Mouse (Mus musculus) forebrain, embryonic 11.5 days (tissue): Measurements from ENCODE around the gene Man1b1. TPM values are rescaled to one million over a fixed set of nuclear protein-coding genes. Genes with fewer than 3 reads are reported as not detected.

Experiments
- ATAC-seq: fragments of 200-750 bp; cut with Nextera tagmentation; replicated peaks from 2 replicates; pipeline ENCODE4 v1.8.0; 2017; ENCODE audit warnings: moderate TSS enrichment; ENCODE audit not compliant: low FRiP score
- DNase-seq: peaks from one replicate; pipeline ENCODE4 v3.0.0-alpha.2; 2017; ENCODE audit warnings: low spot score
- H3K27ac ChIP-seq: fragments of 300-500 bp; sonication (generic); 2 replicates; pipeline ENCODE4 v1.5.1; 2014; ENCODE audit warnings: low read depth, low read length
- H3K27me3 ChIP-seq: fragments of 300-500 bp; sonication (generic); 2 replicates; pipeline ENCODE4 v1.6.1; 2014; ENCODE audit warnings: mild to moderate bottlenecking, low read length, mixed read lengths; ENCODE audit not compliant: control insufficient read depth, insufficient read depth
- H3K36me3 ChIP-seq: fragments of 300-500 bp; sonication (generic); 2 replicates; pipeline ENCODE4 v1.6.1; 2014; ENCODE audit warnings: mild to moderate bottlenecking, low read length, moderate library complexity, mixed read lengths; ENCODE audit not compliant: control insufficient read depth, insufficient read depth
- H3K4me1 ChIP-seq: fragments of 300-500 bp; sonication (generic); replicated peaks from 2 replicates; pipeline ENCODE4 v1.6.1; 2014; ENCODE audit warnings: low read length, mixed read lengths; ENCODE audit not compliant: control insufficient read depth, insufficient read depth
- H3K4me2 ChIP-seq: fragments of 300-500 bp; sonication (generic); 2 replicates; pipeline ENCODE4 v1.6.1; 2014; ENCODE audit warnings: low read depth, mild to moderate bottlenecking, low read length, moderate library complexity, mixed read lengths; ENCODE audit not compliant: severe bottlenecking
- H3K4me3 ChIP-seq: fragments of 300-500 bp; sonication (generic); 2 replicates; pipeline ENCODE4 v1.5.1; 2014; ENCODE audit warnings: low read depth, low read length
- H3K9ac ChIP-seq: fragments of 300-500 bp; sonication (generic); 2 replicates; pipeline ENCODE4 v1.6.1; 2014; ENCODE audit warnings: low read length
- H3K9me3 ChIP-seq: fragments of 300-500 bp; sonication (generic); 2 replicates; pipeline ENCODE4 v1.6.1; 2016; ENCODE audit warnings: low read length, mixed read lengths; ENCODE audit not compliant: control insufficient read depth
- WGBS: fragments of 180-500 bp; shearing (Covaris S2); extraction: QIAGEN DNeasy Blood & Tissue Kit; methylation state at CpG from one replicate; pipeline ENCODE4 v1.1.7; 2014; 5-methylcytosine and 5-hydroxymethylcytosine counted together
- polyA plus RNA-seq: library from polyadenylated mRNA; unstranded; fragments of >200 nt; fragmentation: Nextera tagmentation; extraction: Ambion mirVana; gene quantifications from 2 replicates; pipeline ENCODE4 v1.2.1, GENCODE M21; 2014

Gene Man1b1
- polyA plus RNA-seq, 1 experiment from 2014 or later, result 77.8 TPM

DNA sequence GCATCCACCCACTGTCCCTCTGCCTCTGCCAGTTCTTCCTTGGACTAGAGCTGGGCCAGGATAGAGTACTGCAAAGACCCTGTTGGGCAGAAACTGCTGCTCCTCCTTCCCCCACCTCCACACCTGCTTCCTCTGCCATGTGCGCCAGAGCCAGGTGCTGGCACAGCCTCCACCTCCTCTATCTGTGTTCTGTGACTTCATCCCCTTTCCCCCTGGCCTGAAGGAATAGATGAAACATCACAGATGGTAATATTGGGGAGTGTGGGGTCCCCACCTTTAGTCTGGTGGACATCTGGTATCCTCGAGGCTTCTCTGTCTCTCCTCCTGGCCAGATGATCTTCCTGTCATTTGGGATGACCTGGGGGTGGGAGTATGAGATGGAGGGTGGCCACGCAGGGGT, 28.7 kb upstream of the Man1b1 start:
- 79% methylated on average over 3 of the region's 3 CpGs for WGBS
- Histone ChIP-seq H3K27ac (no peak overlapping the region), H3K4me1 (peaks cover 2% of the 10 kb centered on the region; the same call in 1 of the 2 replicates), H3K4me3 (no peak overlapping the region), H3K36me3 (no peaks in the 10 kb centered on the region), H3K9me3 (no peaks in the 10 kb centered on the region), H3K9ac (no peak overlapping the region), H3K4me2 (no peak overlapping the region), H3K27me3 (peaks cover 7% of the 10 kb centered on the region)
- ATAC-seq, result no peak
- DNase-seq, result no peak

DNA sequence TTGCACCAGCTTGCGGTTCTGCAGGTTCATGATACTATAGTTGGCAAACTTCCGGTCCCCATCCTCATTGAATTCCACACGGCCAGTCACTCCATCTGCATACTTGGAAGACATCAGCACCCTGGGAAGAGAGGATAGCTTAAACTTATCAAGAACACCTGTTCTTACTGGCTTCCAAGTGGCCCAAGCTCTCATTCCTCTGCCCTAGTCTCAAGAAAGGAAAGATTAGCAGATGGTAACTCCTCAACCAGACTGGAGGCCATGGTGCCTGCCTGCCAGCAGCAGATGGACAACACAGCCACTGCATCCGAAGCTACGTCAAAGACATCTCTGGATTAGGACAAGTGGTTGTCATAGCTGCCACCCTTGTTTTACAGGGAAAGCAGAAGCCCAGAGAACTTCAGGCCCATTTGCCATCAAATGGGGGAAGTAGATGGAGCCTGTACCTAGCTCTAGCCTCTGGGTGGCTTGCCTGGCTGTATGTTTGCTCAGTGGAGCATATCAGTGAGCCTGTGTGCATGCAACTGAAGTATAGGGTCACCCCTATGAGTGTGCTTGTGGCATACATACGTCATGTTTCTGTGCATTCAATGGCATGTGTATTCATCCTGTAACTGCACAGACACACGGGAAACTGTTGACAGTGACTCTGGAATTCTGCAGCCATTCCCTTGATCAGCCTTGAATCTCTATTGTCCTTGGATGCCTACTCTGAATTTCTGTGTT, 28.0 kb upstream of the Man1b1 start:
- ATAC-seq (no peak), DNase-seq (no peak)
- no peaks in the 10 kb centered on the region for H3K9me3 ChIP-seq
- no peak overlapping the region for H3K4me3 ChIP-seq
- peaks cover 8% of the 10 kb centered on the region for H3K27me3 ChIP-seq
- H3K4me1 ChIP-seq, result peaks cover 2% of the 10 kb centered on the region; the same call in 1 of the 2 replicates
- WGBS, result 74% methylated on average over 7 of the region's 7 CpGs
- no peak overlapping the region for H3K27ac ChIP-seq
- no peak overlapping the region for H3K9ac ChIP-seq
- no peaks in the 10 kb centered on the region for H3K36me3 ChIP-seq
- H3K4me2 ChIP-seq, result peak overlapping the region; percentile 90

DNA sequence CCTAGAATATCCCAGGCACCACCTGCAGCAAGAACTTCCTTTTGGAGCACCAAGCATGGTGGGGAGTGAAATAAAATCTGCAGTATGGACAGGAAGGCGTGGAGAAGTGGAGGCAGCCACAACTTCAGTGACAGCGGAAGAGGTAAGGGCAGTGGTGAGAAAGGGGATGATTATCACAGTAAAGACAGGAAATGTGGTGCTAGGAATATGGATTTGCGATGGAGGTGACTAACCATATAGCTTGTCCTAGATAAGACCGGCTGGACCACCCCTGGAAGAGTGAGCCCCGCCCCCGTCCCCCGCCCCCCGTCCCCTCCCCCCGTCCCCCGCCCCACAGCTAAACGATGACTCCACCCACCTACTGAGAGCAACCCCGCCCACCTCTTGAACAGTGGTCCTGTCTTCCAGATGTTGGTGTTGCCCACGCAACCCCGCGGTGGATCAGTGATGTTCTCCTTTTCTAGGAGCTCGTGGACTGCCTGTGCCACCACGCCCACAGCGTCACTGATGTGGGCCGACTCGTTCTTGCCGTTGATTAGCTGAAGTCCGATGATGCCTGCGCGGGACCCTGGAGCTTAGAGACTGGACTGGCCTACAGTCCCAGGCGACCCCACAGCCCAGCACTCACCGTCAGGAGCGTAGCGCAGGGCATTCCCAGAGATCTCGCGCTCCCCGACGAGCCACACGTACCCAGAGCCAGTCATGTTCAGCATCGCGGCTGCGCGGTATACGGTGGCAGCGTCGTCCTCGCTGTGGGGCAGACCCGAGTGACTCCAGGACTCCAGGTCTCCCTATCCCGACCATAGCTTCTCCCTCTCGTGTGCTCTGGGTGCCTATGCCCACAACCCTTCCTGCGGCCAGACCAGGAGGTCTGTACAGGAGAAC, 27.2 kb upstream of the Man1b1 start:
- Histone ChIP-seq H3K27me3 (peaks cover 12% of the 10 kb centered on the region), H3K36me3 (no peaks in the 10 kb centered on the region), H3K9ac (peak overlapping the region; percentile 58), H3K9me3 (no peaks in the 10 kb centered on the region), H3K27ac (no peak overlapping the region), H3K4me2 (peak overlapping the region; percentile 90), H3K4me1 (peaks cover 2% of the 10 kb centered on the region; the same call in 1 of the 2 replicates), H3K4me3 (peak overlapping the region; percentile 34)
- peak; percentile 78 for DNase-seq
- WGBS, result 3% methylated on average over 45 of the region's 45 CpGs
- ATAC-seq, result peak; percentile 80

DNA sequence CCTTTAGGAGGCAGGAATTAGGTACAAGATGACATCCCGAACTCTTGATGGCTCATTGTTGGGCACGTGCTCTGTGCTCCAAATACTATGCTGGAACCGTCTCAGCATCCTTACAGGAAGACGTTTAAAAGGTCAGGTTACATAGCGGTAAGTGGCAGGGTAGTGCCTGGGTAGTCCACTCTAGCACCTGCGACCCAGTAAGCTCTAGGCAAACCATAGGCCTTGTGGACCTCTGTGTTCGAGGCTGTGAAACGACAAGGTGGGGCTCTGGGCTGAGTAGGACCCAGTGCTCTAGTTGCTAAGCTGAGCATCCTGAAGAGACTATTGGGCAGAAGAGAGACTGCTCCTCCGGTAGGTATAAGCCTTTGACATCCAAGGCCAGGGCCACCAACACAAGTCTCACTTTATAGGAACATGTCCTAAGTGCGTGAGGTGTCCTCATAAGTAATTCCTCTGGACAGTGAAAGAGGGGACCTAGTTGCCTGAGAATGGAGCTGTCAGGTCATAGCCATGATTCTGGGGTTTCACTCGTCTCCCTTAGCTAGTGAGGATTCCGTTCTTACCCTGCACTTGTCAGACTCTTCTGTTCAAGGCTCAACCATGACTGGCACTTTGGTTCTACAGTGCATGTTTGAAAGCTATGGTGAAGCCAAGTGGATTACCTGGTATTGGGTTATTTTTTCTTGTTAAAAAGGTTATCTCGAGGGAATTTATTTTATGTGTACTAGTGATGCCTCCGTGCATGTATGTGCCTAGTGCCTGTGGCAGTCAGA, 26.4 kb upstream of the Man1b1 start:
- Histone ChIP-seq H3K4me2 (peak overlapping the region; percentile 90), H3K9ac (peak overlapping the region; percentile 58), H3K4me3 (peak overlapping the region; percentile 34), H3K27me3 (peaks cover 18% of the 10 kb centered on the region), H3K4me1 (peaks cover 2% of the 10 kb centered on the region; the same call in 1 of the 2 replicates), H3K9me3 (no peaks in the 10 kb centered on the region), H3K36me3 (no peaks in the 10 kb centered on the region), H3K27ac (no peak overlapping the region)
- DNase-seq (no peak), ATAC-seq (no peak)
- 48% methylated on average over 14 of the region's 14 CpGs for WGBS

GRCm38 (mm10) chr2:25310180-25310579, 22.0 kb upstream of the Man1b1 start:
- peaks cover 41% of the 10 kb centered on the region for H3K27me3 ChIP-seq
- 47% methylated on average over 10 of the region's 10 CpGs for WGBS

GRCm38 (mm10) chr2:25310969-25311368, 21.2 kb upstream of the Man1b1 start:
- H3K9me3 ChIP-seq, result no peaks in the 10 kb centered on the region
- peaks cover 34% of the 10 kb centered on the region for H3K27me3 ChIP-seq
- no peaks in the 10 kb centered on the region for H3K4me1 ChIP-seq
- no peak overlapping the region for H3K27ac ChIP-seq
- no peak overlapping the region for H3K9ac ChIP-seq
- no peak for DNase-seq
- WGBS, result under 1% methylated on average over 22 of the region's 22 CpGs
- H3K4me2 ChIP-seq, result no peak overlapping the region
- ATAC-seq, result no peak
- no peak overlapping the region for H3K4me3 ChIP-seq
- H3K36me3 ChIP-seq, result no peaks in the 10 kb centered on the region

More at GRCm38 (mm10) chr2:25310180-25310579, 22.0 kb upstream of the Man1b1 start:
- ATAC-seq, result no peak
- H3K9me3 ChIP-seq, result no peaks in the 10 kb centered on the region
- no peak overlapping the region for H3K4me2 ChIP-seq
- H3K36me3 ChIP-seq, result no peaks in the 10 kb centered on the region
- H3K27ac ChIP-seq, result no peak overlapping the region
- no peak overlapping the region for H3K4me3 ChIP-seq
- no peaks in the 10 kb centered on the region; the same call in 1 of the 2 replicates for H3K4me1 ChIP-seq
- H3K9ac ChIP-seq, result no peak overlapping the region
- DNase-seq, result no peak

DNA sequence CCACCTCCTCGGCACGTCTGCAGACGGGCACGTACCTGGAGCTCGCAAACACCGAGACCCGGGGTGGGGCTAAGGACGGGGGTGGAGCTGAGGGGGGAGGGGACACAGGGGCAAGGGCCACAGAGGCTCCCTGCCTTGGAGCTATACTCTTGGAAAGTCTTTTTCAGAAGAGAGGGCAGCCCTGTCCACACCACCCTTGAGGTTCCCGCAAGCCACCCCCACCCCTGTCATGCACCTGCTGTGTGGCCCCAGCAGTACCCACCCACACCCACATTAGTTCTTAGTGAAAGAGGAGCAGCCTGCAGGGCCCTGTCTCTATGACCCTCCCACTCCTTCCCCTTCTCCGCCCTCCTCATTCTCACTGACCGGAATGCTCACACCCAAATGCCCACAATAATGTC, 20.6 kb upstream of the Man1b1 start:
- no peak overlapping the region for H3K9ac ChIP-seq
- DNase-seq, result no peak
- ATAC-seq, result no peak
- no peak overlapping the region for H3K27ac ChIP-seq
- peaks cover 33% of the 10 kb centered on the region for H3K27me3 ChIP-seq
- H3K36me3 ChIP-seq, result no peaks in the 10 kb centered on the region
- H3K4me2 ChIP-seq, result no peak overlapping the region
- H3K4me1 ChIP-seq, result no peaks in the 10 kb centered on the region
- no peaks in the 10 kb centered on the region for H3K9me3 ChIP-seq
- H3K4me3 ChIP-seq, result no peak overlapping the region
- 5% methylated on average over 11 of the region's 11 CpGs for WGBS
